Mouse (Mus musculus) T-helper 17 cell (primary cell): ENCODE measurements around the gene Tdgf1.

Experiments
- in situ Hi-C, 2 experiments: fragments of 300-600 bp; cut with MboI, MseI; formaldehyde crosslinking; loops; 1 replicate in 1 of 2; 2 replicates in 1 of 2; pipeline ENCODE4 v1.15.1; 2025; ENCODE audit warnings: high pct_unique_total_duplicates in 2 of 2

Tdgf1 gene

DNA sequence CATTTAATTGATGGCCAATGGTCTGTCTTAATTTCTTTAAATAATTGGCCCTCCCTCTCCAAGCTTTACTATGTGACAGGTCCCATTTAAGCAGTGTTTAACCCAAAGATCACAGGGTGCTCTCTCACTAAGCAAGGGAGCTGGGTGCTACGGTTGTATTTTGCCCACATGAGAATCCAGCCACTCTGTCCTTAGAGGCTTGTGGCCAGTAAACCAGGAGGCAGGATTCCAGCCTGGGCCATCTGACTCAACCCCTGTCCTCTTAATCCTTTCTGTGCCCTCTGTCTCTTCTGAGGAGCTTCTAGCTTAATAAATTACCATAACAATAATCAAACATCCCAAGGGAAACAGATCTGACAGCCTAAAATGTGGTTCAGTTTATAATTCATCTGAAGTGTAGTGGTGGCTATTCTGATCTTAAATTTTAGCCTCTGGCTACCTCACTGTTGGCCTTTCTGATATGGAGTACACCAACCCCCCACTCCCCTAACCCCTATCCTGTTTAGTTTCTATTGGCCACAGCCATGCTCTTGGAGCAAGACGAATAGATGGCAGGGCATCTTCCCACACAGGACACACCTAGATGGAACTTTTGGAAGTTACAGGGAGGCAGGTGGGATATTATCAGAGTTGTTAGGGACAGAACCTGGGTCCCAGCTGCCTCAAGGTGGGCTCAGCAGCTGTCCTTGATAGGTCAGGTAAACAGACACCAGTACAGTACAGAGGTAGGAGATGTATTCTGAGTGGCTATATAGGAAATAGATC lies 8.9 kb upstream of the Tdgf1 start:
- in situ Hi-C loops, result no loop called here

DNA sequence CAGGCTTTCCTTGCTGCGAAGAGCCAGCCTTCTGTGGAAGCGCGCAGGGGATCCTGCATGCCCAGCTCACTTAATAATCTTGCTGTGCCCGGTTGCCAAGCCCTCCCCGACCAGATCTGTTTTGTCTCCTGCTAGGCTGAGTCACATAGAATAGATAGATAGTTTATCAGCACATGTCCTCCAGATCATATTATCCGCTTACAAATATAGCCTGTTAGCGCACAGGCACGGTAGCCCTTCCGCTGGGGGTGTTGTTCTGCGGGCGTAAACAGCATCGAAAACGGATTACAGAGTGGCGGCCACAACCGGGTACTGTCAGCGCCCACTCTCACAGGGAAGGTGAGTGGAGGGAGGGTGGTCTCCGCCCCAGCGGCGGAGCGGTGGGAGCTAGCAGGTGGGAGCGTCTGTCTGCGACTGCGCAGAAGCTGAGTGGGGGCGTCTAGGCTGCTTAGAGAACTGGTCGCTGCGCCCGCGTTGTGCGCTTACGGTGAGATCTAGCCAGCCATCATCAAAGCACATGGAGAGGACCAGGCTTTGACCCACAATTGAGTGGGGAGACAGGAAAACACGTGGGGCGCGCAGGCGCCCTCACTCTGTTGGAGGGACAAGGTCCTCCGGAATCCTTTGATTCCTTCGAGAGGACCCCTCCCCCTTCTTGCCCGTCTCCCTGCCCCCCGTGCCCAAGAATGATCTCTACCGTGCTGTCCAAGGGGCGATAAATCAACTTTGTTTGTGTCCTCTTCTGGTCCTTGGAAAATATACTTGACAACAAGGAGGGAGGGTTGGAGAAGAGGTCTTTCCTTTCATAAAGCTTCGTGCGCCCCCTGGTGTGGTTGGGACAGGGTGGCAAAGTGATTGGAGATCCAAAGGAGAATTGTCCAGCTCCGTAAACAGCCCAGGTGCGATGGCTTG lies 7.8 kb upstream of the Tdgf1 start:
- in situ Hi-C loops, result no loop called here

GRCm38 (mm10) chr9:110952931-110953549 lies 7.1 kb upstream of the Tdgf1 start:
- in situ Hi-C loops, result no loop called here

- in situ Hi-C loops, result no loop called here
These were observed 6.4 kb upstream of the Tdgf1 start for GRCm38 (mm10) chr9:110952398-110952797.

DNA sequence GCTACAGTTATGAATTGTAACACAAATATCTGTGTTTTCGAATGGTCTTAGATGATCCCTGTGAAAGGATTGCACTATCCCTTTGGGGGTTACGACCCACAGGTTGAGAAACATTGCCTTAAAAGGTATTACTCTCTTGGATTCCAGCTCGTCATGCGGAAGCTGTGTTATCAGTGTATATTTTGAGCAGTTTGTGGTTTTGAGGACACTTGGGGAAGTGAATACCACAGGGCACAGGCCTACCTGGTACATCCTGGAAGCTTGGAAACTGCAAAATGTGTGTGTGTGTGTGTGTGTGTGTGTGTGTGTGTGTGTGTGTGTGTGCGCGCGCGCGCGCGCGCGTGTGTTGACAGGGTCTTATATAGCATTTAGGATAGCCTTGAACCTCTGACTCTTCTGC lies 5.9 kb upstream of the Tdgf1 start:
- in situ Hi-C loops, result no loop called here

GRCm38 (mm10) chr9:110951397-110951796 lies 5.4 kb upstream of the Tdgf1 start, which contains the start of gene Lrrc2:
Gene Lrrc2 (plus strand): TSS chr9:110951545.
- in situ Hi-C loops, result no loop called here

- in situ Hi-C loops, result no loop called here
These were observed 4.2 kb upstream of the Tdgf1 start for GRCm38 (mm10) chr9:110950109-110950508.

- in situ Hi-C loops, result no loop called here
These were observed 2.9 kb upstream of the Tdgf1 start for GRCm38 (mm10) chr9:110948813-110949310.

DNA sequence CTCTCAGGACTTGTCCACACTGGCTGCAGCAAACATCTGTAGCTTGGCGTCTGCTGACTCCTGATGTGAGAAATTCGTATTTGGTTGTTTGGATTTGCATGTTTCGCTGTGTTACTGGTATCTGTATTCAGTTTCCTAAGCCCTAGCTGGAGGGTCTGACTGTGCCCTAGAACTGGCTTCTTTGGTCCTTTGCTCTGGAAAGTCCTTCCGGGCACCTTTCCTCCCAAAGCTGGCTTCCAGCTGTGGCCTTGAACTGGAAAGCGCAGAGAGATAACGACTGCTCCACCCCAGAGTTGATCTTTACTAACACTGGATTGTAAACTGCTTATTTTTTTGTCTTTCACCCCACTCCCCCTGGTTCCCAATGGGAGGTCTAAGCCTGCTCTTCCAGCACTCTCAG lies 1.9 kb upstream of the Tdgf1 start:
- in situ Hi-C loops, result no loop called here

GRCm38 (mm10) chr9:110947261-110947661 lies 1.3 kb upstream of the Tdgf1 start:
- in situ Hi-C loops, result no loop called here

GRCm38 (mm10) chr9:110946548-110947044 lies 638 bp upstream of the Tdgf1 start:
- in situ Hi-C loops, result no loop called here

DNA sequence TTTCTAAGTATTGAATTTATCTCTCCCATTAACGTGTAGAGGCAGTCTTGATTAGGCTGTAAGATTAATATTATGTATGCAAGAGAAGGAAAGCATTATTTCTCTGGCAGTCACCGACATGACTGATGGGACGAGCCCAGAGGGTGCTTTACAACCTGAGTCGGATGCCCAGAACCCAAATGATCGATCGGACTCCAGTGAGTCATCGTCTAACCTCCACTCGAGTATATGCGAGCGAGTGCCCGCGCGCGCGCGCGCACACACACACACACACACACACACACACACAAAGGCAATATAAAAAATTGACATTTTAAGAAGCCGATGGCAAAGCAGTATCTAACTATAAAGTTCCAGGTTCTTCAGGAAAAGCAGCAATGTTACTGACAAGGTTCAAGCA lies 615 bp downstream of the Tdgf1 start:
- in situ Hi-C loops, result no loop called here

GRCm38 (mm10) chr9:110944265-110944664 lies 1.7 kb downstream of the Tdgf1 start:
- in situ Hi-C loops, result no loop called here

- in situ Hi-C loops, result no loop called here
These were observed 8.2 kb downstream of the Tdgf1 start for GRCm38 (mm10) chr9:110937506-110938490.

GRCm38 (mm10) chr9:110935941-110936340 lies 10.0 kb downstream of the Tdgf1 start:
- in situ Hi-C loops, result no loop called here

DNA sequence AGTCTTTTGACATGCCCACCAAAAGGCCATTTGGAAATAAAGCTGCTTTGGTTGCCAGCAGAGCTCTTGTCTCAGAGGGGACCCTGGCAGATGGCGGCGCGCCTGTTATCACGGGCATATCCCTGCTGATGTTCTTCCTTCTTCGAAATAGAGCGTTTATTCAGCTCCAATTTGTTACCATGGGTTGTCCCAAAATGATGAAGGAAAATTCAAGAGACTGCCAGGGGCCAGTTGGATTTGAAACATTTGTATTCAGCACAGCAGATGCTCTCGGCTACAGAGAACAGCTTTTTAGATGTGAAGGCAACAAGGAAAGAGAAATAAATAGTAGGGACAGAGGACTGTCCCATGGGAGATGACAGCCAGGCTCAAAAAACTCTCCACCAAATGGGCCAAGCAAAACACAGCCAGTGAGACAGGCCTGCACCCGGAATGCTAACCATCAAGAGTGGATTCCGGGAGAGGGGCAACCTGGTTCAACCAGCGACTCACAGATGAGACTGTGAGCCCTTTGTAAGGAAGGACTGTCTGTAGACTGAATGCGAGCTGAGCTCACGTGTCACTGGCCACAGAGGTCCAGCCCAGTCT lies 12.0 kb downstream of the Tdgf1 start:
- in situ Hi-C loops, result no loop called here

- in situ Hi-C loops, result no loop called here
These were observed 14.4 kb downstream of the Tdgf1 start for GRCm38 (mm10) chr9:110931573-110931972.

- in situ Hi-C loops, result loop anchor here in 1 of 2 experiments (25.0 kb wide), 1 partner anchor 1860 kb away; the partner anchor contains the start of genes Atrip and Trex1
These were observed 23.2 kb downstream of the Tdgf1 start for GRCm38 (mm10) chr9:110922759-110923158.

- in situ Hi-C loops, result loop anchor here in 1 of 2 experiments (25.0 kb wide), 1 partner anchor 1859 kb away; the partner anchor contains the start of genes Atrip and Trex1
These were observed 25.1 kb downstream of the Tdgf1 start for GRCm38 (mm10) chr9:110920665-110921419.
